Mouse (Mus musculus) cortical plate, adult 2 months (tissue): ENCODE results near the gene Ddx20. TPM values are rescaled to one million over a fixed set of nuclear protein-coding genes. Genes with fewer than 3 reads are reported as not detected.

Source experiments
- H3K27ac ChIP-seq: fragments of 200-500 bp; 2 replicates; pipeline ENCODE4 v1.5.1; 2012; ENCODE audit warnings: low read length, control low read depth, inconsistent platforms; ENCODE audit not compliant: insufficient read depth
- H3K4me1 ChIP-seq: fragments of 200-500 bp; 2 replicates; pipeline ENCODE4 v1.6.1; 2011; ENCODE audit warnings: low read length; ENCODE audit not compliant: control insufficient read depth, insufficient read depth
- H3K4me3 ChIP-seq: fragments of 200-500 bp; 2 replicates; pipeline ENCODE4 v1.5.1; 2011; ENCODE audit warnings: mild to moderate bottlenecking, low read length, control low read depth; ENCODE audit not compliant: insufficient read depth
- CTCF ChIP-seq: fragments of 200-500 bp; IDR thresholded peaks from 2 replicates; pipeline ENCODE4 v1.5.1; 2011; ENCODE audit warnings: mild to moderate bottlenecking, control low read depth, low read length; ENCODE audit not compliant: insufficient read depth; ENCODE audit errors: extremely low read depth
- POLR2A ChIP-seq: fragments of 200-500 bp; IDR thresholded peaks from 2 replicates; pipeline ENCODE4 v1.6.1; 2011; ENCODE audit warnings: mild to moderate bottlenecking, low read length, control low read depth; ENCODE audit not compliant: insufficient read depth; ENCODE audit errors: extremely low read depth
- polyA plus RNA-seq: library from polyadenylated mRNA; depleted of rRNA; stranded (reverse); fragments of >200 nt; gene quantifications from 2 replicates; pipeline ENCODE4 v1.2.3, GENCODE M21; 2012; rRNA removed

The Ddx20 gene
- polyA plus RNA-seq, 1 experiment, result 9.1 TPM

- Histone ChIP-seq H3K4me3 (no peak overlapping the region), H3K27ac (no peak overlapping the region), H3K4me1 (no peaks in the 10 kb centered on the region; the same call in 1 of the 2 replicates)
- TF ChIP-seq POLR2A (no peak), CTCF (no peak)
These were observed 33.6 kb downstream of the Ddx20 start for GRCm38 (mm10) chr3:105653544-105654380.

GRCm38 (mm10) chr3:105648889-105649567, 38.3 kb downstream of the Ddx20 start:
- Histone ChIP-seq H3K4me3 (no peak overlapping the region), H3K27ac (no peak overlapping the region), H3K4me1 (no peaks in the 10 kb centered on the region; the same call in 1 of the 2 replicates)

GRCm38 (mm10) chr3:105643566-105643965, 43.8 kb downstream of the Ddx20 start:
- TF ChIP-seq CTCF (no peak), POLR2A (no peak)
- no peaks in the 10 kb centered on the region for H3K4me1 ChIP-seq
- H3K4me3 ChIP-seq, result no peak overlapping the region
- no peak overlapping the region for H3K27ac ChIP-seq

More at GRCm38 (mm10) chr3:105648889-105649567, 38.3 kb downstream of the Ddx20 start:
- TF ChIP-seq POLR2A (no peak), CTCF (no peak)

GRCm38 (mm10) chr3:105642186-105642585, 45.2 kb downstream of the Ddx20 start:
- TF ChIP-seq CTCF (peak; percentile 33; the same call in 1 of the 2 replicates), POLR2A (no peak)
- Histone ChIP-seq H3K27ac (no peak overlapping the region), H3K4me3 (no peak overlapping the region), H3K4me1 (no peaks in the 10 kb centered on the region)

GRCm38 (mm10) chr3:105633021-105633420, 54.4 kb downstream of the Ddx20 start:
- no peak for TF ChIP-seq CTCF
- TF ChIP-seq POLR2A, result no peak
- no peak overlapping the region for H3K27ac ChIP-seq
- H3K4me1 ChIP-seq, result peaks cover 4% of the 10 kb centered on the region; the same call in 1 of the 2 replicates
- no peak overlapping the region for H3K4me3 ChIP-seq

GRCm38 (mm10) chr3:105632296-105632695, 55.1 kb downstream of the Ddx20 start:
- TF ChIP-seq POLR2A (no peak), CTCF (no peak)
- no peak overlapping the region for H3K4me3 ChIP-seq
- H3K4me1 ChIP-seq, result peaks cover 4% of the 10 kb centered on the region; the same call in 1 of the 2 replicates
- H3K27ac ChIP-seq, result no peak overlapping the region

Other genes with a start within 250 kb of the Ddx20 start
- 21.2 and 22.0 TPM in 2 replicates for gene Kcnd3, start 235.2 kb downstream of the Ddx20 start, polyA plus RNA-seq
- gene Inka2, start 17.0 kb upstream of the Ddx20 start, polyA plus RNA-seq, result 71.9 and 75.2 TPM in 2 replicates
- gene Rap1a, start 113.8 kb upstream of the Ddx20 start, polyA plus RNA-seq, result 50.0 and 51.0 TPM in 2 replicates
- gene Adora3, start 183.3 kb upstream of the Ddx20 start, polyA plus RNA-seq, result 1.5 and 2.0 TPM in 2 replicates
- 0.15 TPM in 1 of 2 replicates, not detected in the other for gene Tmigd3, start 183.3 kb upstream of the Ddx20 start, polyA plus RNA-seq
- 1.8 and 2.0 TPM in 2 replicates for gene I830077J02Rik, start 245.1 kb upstream of the Ddx20 start, polyA plus RNA-seq